Mouse (Mus musculus): ENCODE results near the gene Olfr287. TPM values are rescaled to one million over a fixed set of nuclear protein-coding genes. Genes with fewer than 3 reads are reported as not detected.

The Olfr287 gene
- not detected for total RNA-seq (2023)

DNA sequence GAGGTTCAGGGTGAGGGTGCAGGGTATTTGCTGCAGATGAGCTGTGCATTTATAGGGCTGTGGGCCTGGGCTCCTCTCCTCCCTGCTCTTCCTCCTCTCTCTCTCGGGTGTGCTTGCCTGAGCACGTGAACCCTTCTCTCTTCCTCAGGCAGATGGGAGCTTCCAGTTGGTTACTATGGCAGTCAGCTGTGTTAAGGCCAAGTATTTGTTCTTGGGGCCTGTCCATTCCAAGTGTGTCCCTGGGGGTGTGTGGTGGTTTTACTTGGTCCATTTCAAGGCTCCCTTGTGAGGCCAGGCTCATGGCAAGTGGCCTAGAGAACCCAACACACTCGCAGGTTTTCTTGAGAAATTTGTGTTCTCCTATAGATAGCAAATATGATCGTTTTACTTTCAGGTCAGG, at the start of gene Olfr287, which contains the start of gene Gm44579:
TSS of gene Olfr287 (minus strand) at position 180 of the 400 bp plus-strand sequence.
TSS of gene Gm44579 (minus strand) at position 101 of the 400 bp plus-strand sequence.

DNA sequence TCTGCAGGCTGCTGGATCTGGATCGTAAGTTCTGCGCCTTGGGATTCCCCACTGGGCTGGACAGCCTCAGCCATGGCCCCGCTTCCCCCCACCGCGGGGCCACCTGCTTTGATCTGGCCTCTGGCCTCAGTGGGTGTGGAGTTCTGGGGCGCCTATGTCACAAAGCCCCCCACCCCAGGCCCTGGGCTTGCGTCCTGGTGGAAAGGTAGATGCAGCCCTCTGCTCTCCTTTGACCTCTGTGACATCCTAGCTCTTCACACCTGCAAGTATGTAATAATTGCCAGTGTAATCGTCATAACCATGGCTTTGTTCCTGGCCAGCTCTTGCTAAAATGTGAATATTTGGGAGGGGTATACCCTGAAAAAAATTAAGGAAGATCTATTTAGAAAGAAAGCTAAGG, 36.3 kb upstream of the Olfr287 start, which contains the start of gene H1fnt:
TSS of gene H1fnt (minus strand) at position 101 of the 400 bp plus-strand sequence.

DNA sequence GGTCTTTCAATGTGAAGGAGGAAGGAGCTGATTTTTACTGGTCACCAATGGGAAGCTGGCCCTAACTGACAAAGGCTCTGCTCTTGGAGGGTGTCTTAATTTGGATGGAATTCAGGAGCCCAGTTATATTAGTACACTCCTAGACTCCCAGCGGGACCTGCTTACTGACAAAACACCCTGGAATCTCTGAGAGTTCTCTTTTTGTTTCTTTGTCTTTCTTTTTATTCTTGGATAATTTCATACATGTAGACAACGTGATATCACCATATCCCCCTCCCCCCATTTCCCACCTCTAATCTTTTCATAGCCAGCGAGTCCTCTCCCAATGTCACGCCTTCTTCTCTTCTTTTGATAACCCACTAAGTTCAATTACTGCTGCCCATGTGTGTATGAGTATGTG, 13.5 kb upstream of the Olfr287 start, which contains the start of gene Olfr286:
TSS of gene Olfr286 (minus strand) at position 101 of the 400 bp plus-strand sequence.

DNA sequence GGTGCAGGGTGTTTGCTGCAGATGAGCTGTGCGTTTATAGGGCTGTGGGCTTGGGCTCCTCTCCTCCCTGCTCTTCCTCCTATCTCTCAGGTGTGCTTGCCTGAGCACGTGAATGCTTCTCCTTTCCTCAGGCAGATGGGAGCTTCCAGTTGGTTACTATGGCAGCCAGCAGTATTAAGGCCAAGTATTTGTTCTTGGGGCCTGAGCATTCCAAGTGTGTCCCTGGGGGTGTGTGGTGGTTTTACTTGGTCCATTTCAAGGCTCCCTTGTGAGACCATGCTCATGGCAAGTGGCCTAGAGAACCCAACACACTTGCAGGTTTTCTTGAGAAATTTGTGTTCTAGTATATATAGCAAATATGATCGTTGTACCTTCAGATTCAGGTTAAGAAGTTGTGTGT, 25.4 kb downstream of the Olfr287 start, which contains the start of gene Olfr288:
TSS of gene Olfr288 (minus strand) at position 101 of the 400 bp plus-strand sequence.

DNA sequence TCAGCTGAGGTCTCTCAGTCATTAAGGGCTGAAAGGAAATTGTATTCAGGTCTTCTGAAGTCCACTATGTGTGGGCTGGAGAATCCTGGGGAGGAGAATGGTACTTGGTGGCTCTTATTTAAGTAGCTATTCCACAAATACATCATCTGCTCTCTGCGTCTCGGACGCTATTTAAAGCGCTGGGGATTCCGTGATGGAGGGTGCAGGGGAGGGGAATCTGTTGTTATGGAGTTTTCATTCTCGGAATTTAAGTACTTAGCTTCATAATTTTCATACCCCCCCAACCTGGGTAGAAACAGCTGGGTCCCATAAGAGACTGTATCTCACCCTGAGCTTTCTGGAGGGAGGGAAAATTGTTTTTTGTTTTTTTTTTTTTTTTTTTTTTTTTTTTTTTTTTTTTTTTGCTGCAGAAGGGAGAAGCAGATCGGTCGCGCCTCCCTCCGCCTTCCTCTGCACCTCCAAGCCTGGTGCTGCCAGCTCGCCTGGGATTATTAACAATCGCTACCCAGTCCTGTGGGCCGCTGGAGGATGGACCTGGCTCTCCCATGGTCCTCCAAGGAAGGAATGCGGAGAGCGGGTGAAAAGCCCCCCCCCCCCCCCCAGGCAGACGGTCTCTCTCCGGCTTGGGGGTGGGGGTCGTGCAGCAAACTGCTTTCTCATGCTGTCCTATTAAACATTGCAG, 53.8 kb downstream of the Olfr287 start, which contains the start of gene Ccdc184:
TSS of gene Ccdc184 (plus strand) at position 196 of the 682 bp plus-strand sequence.

DNA sequence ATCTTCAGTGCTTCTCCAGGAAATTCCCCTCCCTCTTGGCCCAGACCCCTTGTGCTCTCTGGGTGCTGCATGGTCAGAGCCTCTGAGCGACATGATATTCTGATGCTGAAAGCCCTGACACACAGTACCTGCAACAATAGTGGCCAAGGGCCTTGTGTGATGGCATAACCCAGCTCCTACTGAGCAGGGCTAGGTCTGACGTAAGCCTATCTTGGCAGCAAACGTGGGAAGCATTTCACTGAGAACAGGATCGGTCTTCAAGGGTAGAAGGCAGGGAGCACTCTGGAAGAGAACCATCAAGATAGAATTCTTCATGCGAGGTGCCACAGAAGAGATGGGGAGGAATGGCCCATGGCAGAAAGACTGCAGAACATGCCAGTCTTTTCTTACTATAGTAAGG, 55.3 kb downstream of the Olfr287 start, which contains the start of gene Asb8:
TSS of gene Asb8 (minus strand) at position 101 of the 400 bp plus-strand sequence.

Other genes with a start within 250 kb of the Olfr287 start
- gene Col2a1, start 216.4 kb downstream of the Olfr287 start, total RNA-seq (2023): 0.24 TPM
- 9.5 TPM for gene Pfkm, start 128.5 kb downstream of the Olfr287 start, total RNA-seq (2023)
- 50.0 TPM for gene Senp1, start 127.3 kb downstream of the Olfr287 start, total RNA-seq (2023)
- gene Asb8, start 55.4 kb downstream of the Olfr287 start, total RNA-seq (2023): 18.6 TPM
- not detected for gene Ccdc184, start 53.9 kb downstream of the Olfr287 start, total RNA-seq (2023)
- gene Olfr288, start 25.5 kb downstream of the Olfr287 start, total RNA-seq (2023): not detected
- gene Gm44579, start 79 bp downstream of the Olfr287 start, total RNA-seq (2023): not detected
- gene Olfr286, start 13.4 kb upstream of the Olfr287 start, total RNA-seq (2023): not detected
- gene H1fnt, start 36.2 kb upstream of the Olfr287 start, total RNA-seq (2023): not detected
- not detected for gene Zfp641, start 75.1 kb upstream of the Olfr287 start, total RNA-seq (2023)
- not detected for gene Olfr285, start 96.3 kb upstream of the Olfr287 start, total RNA-seq (2023)
- gene Olfr284, start 119.9 kb upstream of the Olfr287 start, total RNA-seq (2023): not detected
- gene Olfr283, start 159.9 kb upstream of the Olfr287 start, total RNA-seq (2023): not detected
- not detected for gene Olfr282, start 210.2 kb upstream of the Olfr287 start, total RNA-seq (2023)
- gene Olfr281, start 231.5 kb upstream of the Olfr287 start, total RNA-seq (2023): not detected
- not detected for gene OR5BS1P, start 248.8 kb upstream of the Olfr287 start, total RNA-seq (2023)

Measured in CD8-positive naive resting alpha-beta T cell, adult 57 days (primary cell).